Mouse (Mus musculus): ENCODE measurements around the gene Tm2d3.

- TF ChIP-seq CTCF (IDR thresholded peaks at IDR 0.05; ENCODE audit: low read depth, low read length), result no peak
- TF ChIP-seq POLR2A (IDR thresholded peaks at IDR 0.05; ENCODE audit: extremely low read depth, insufficient read depth, low read length), result no peak
These were observed 45.0 kb upstream of the Tm2d3 start for GRCm38 (mm10) chr7:65645996-65646395.

All from liver, adult 2 months (tissue).